Mouse (Mus musculus) stomach, postnatal 0 days (tissue): ENCODE data around the gene Llcfc1. TPM values are rescaled to one million over a fixed set of nuclear protein-coding genes. Genes with fewer than 3 reads are reported as not detected.

Experiments used
- ATAC-seq: fragments of 200-750 bp; cut with Nextera tagmentation; 2 replicates; pipeline ENCODE4 v1.8.0; 2017; ENCODE audit not compliant: low FRiP score, low TSS enrichment
- DNase-seq: peaks from one replicate; pipeline ENCODE4 v3.0.0-alpha.2; 2016; ENCODE audit warnings: low spot score
- H3K27ac ChIP-seq: fragments of 300-500 bp; sonication (generic); replicated peaks from 2 replicates; pipeline ENCODE4 v1.5.1; 2014; ENCODE audit warnings: mild to moderate bottlenecking, control low read depth
- H3K27me3 ChIP-seq: fragments of 300-500 bp; sonication (generic); 2 replicates; pipeline ENCODE4 v1.6.1; 2014; ENCODE audit warnings: low read length; ENCODE audit not compliant: control insufficient read depth, insufficient read depth
- H3K36me3 ChIP-seq: fragments of 300-500 bp; sonication (generic); 2 replicates; pipeline ENCODE4 v1.6.1; 2014; ENCODE audit warnings: low read length, mixed read lengths; ENCODE audit not compliant: control insufficient read depth, insufficient read depth
- H3K4me1 ChIP-seq: fragments of 300-500 bp; sonication (generic); replicated peaks from 2 replicates; pipeline ENCODE4 v1.6.1; 2014; ENCODE audit warnings: antibody characterized with exemption; ENCODE audit not compliant: control insufficient read depth, insufficient read depth
- H3K4me2 ChIP-seq: fragments of 300-500 bp; sonication (generic); replicated peaks from 2 replicates; pipeline ENCODE4 v1.6.1; 2014; ENCODE audit warnings: low read depth, mild to moderate bottlenecking, control low read depth, moderate library complexity
- H3K4me3 ChIP-seq: fragments of 300-500 bp; sonication (generic); 2 replicates; pipeline ENCODE4 v1.5.1; 2014; ENCODE audit warnings: low read depth, low read length, control low read depth
- H3K9ac ChIP-seq: fragments of 300-500 bp; sonication (generic); 2 replicates; pipeline ENCODE4 v1.6.1; 2014; ENCODE audit warnings: mild to moderate bottlenecking, low read length, control low read depth, mixed read lengths
- H3K9me3 ChIP-seq: fragments of 300-500 bp; sonication (generic); 2 replicates; pipeline ENCODE4 v1.6.1; 2016; ENCODE audit warnings: low read length; ENCODE audit not compliant: control insufficient read depth
- CTCF ChIP-seq: IDR thresholded peaks from 2 replicates; pipeline ENCODE4 v1.5.1; 2016; ENCODE audit warnings: antibody characterized with exemption, low read depth, mild to moderate bottlenecking, moderate library complexity
- EP300 ChIP-seq: optimal IDR thresholded peaks from 2 replicates; pipeline ENCODE3; 2016; ENCODE audit warnings: antibody characterized with exemption
- WGBS: fragments of 180-500 bp; shearing (Covaris S2); extraction: QIAGEN DNeasy Blood & Tissue Kit; methylation state at CpG from one replicate; pipeline ENCODE4 v1.1.7; 2014; 5-methylcytosine and 5-hydroxymethylcytosine counted together
- polyA plus RNA-seq: library from polyadenylated mRNA; unstranded; fragments of >200 nt; fragmentation: Nextera tagmentation; extraction: Ambion mirVana; gene quantifications from 2 replicates; pipeline ENCODE4 v1.2.1, GENCODE M21; 2015

The Llcfc1 gene
- polyA plus RNA-seq, 1 experiment from 2014 or later = not detected

DNA sequence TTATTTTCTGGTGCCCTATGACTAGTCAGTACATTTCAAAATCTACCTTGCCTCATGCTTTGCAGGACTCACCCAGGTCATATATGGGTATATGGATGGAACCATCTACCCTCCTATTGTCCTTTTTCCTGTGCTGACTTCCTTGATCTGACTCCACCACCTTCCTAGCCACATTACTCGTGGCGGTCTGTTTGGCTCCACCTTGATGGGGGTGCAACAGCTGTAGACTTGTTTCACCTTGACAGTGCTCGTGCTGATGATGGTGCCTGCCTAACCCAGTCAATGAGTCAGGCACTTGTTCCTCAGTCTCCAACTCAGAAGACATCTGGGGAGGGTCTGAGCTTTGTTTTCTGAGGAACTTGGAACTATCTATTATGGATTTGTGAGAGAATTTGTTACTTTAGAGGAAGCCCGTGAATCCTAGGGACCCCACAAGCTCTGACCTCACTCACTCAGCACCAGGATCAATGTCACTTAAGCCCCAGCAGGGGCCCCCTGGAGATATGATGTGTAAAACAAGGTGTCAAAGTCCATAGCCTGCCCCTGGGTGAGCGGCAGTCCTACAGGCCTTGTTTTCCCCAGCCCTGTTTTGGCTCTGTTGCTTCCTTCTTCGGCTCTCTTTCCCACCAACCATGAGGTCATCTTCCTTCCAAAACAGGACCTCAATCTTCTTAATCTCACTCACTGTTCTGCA lies 42.9 kb upstream of the Llcfc1 start:
- no peaks in the 10 kb centered on the region for H3K9me3 ChIP-seq
- whole genome bisulfite sequencing = 57% methylated on average over 6 of the region's 6 CpGs
- peak; percentile 62 for ATAC-seq

DNA sequence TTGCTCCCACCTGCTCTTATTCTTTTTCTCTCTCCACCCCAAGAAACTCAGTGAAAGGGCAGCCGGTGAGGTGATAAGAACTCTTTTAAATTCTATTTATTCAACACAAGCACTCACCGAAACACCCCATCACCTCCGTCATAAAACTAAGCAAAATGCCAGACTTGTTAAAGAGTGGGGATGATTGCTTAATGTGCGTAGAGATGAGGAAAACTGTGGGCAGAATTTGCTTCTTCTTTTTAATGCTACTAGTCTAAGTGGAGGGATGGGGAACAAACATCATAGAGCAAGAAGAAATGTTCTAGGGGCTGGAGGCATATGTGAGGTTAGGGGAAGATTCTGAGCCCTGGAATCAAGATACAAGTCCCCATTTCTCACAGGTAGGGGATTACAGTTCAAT lies 41.5 kb upstream of the Llcfc1 start:
- 43% methylated on average over 4 of the region's 4 CpGs for WGBS
- Histone ChIP-seq H3K27me3 (no peaks in the 10 kb centered on the region), H3K9me3 (no peaks in the 10 kb centered on the region), H3K4me1 (no peaks in the 10 kb centered on the region), H3K27ac (no peak overlapping the region), H3K4me3 (no peak overlapping the region), H3K36me3 (no peaks in the 10 kb centered on the region), H3K4me2 (no peak overlapping the region), H3K9ac (no peak overlapping the region)
- ATAC-seq (no peak), DNase-seq (no peak)
- TF ChIP-seq CTCF = no peak
- no peak for TF ChIP-seq EP300

More for the DNA sequence above, 42.9 kb upstream of the Llcfc1 start:
- Histone ChIP-seq H3K36me3 (no peaks in the 10 kb centered on the region), H3K27me3 (no peaks in the 10 kb centered on the region), H3K4me3 (no peak overlapping the region), H3K4me2 (no peak overlapping the region), H3K27ac (no peak overlapping the region), H3K9ac (no peak overlapping the region), H3K4me1 (no peaks in the 10 kb centered on the region)
- TF ChIP-seq CTCF (no peak), EP300 (no peak)
- DNase-seq = peak; percentile 30

DNA sequence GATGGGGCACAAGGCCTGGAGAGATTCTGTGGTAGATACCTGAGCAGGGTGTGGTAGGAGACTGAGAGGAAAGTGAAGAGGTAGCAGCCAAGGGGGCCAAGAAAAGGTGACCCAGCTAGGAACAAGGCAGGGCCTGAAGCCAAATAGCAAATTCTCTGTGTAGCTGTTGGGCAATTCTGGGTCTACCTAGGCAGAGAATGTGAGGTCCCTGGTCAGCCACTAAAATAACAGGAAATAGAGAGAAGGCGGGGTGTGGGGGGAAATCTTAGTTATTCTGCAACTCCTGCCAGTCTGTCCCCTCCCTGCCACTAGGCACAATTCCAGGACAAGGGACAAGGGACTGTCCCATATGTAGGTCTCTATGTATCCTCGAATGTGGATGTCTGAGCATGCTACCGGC lies 41.0 kb upstream of the Llcfc1 start:
- ATAC-seq (no peak), DNase-seq (no peak)
- WGBS = 76% methylated on average over 3 of the region's 3 CpGs
- Histone ChIP-seq H3K4me2 (no peak overlapping the region), H3K4me1 (no peaks in the 10 kb centered on the region), H3K9me3 (no peaks in the 10 kb centered on the region), H3K27ac (no peak overlapping the region), H3K9ac (no peak overlapping the region), H3K4me3 (no peak overlapping the region), H3K27me3 (no peaks in the 10 kb centered on the region), H3K36me3 (no peaks in the 10 kb centered on the region)
- TF ChIP-seq CTCF (no peak), EP300 (no peak)

DNA sequence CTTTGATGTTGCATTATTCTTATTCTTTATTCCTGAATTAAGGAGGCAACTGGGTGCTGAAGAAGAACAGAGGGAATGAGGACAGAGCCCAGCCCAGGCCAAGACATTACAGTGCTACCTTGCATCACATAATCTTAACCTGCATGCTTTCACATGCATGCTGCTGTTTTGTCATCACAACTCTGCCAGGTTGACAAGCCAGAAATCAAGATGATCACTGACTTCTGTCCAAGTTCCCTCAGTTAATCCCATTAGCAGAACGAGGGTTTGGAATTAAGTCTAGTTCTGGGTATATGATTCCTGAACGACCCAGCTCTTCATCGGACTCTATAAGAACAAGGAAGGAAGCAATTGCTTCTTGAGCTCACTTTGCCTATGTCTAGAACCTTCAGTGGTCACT lies 38.0 kb upstream of the Llcfc1 start:
- no peak overlapping the region for H3K4me3 ChIP-seq
- H3K27ac ChIP-seq = no peak overlapping the region
- DNase-seq (no peak), ATAC-seq (no peak)
- WGBS = 84% methylated on average over 3 of the region's 3 CpGs
- TF ChIP-seq EP300 (no peak), CTCF (no peak)
- H3K4me2 ChIP-seq = no peak overlapping the region
- no peaks in the 10 kb centered on the region for H3K4me1 ChIP-seq
- no peaks in the 10 kb centered on the region for H3K27me3 ChIP-seq
- no peaks in the 10 kb centered on the region for H3K9me3 ChIP-seq
- H3K9ac ChIP-seq = no peak overlapping the region
- no peaks in the 10 kb centered on the region for H3K36me3 ChIP-seq

DNA sequence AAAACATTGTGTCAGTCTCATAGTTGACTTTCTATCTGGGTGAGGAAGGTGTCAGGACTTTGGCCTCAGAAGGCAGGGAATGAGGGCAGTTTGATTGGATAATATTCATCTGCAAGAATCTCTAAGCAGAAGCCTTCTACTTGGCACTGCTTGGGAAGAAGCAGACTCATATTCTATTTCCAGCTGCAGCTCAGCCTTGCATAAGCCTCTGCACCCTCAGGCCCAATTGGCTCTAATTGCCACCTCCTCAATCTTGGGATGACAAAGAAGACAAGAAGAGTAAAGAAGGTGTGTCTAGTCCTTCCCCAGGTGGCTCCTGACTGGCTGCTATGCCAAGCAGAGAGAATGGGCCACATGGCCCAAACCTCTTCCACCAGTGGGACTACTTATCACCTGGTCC lies 37.6 kb upstream of the Llcfc1 start:
- ATAC-seq (no peak), DNase-seq (no peak)
- no peak overlapping the region for H3K27ac ChIP-seq
- TF ChIP-seq EP300 = no peak
- no peak for TF ChIP-seq CTCF
- H3K9me3 ChIP-seq = no peaks in the 10 kb centered on the region
- no peaks in the 10 kb centered on the region for H3K27me3 ChIP-seq
- H3K4me2 ChIP-seq = no peak overlapping the region
- H3K4me1 ChIP-seq = no peaks in the 10 kb centered on the region
- H3K4me3 ChIP-seq = no peak overlapping the region
- no peaks in the 10 kb centered on the region for H3K36me3 ChIP-seq
- no peak overlapping the region for H3K9ac ChIP-seq

DNA sequence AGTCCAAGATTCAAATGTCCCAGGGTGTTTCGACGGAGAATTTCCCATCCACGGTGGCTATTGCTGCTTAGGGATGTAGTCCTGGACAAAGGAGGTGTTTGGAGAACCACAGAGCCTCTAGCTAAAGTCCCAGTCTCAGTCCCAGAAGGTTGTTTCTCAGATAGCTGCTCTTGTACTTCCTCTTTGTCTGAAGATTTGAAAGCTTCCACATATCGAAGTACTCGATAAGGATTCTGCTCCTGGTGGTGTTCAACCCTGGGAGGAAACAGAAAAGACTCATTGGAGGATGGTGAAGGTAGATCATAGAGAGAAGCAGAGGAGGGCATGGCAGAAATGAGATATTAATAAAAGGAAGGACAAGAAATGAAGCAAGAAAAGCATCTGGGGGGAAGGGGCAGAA lies 31.1 kb upstream of the Llcfc1 start:
- no peak overlapping the region for H3K4me2 ChIP-seq
- no peak overlapping the region for H3K9ac ChIP-seq
- DNase-seq (no peak), ATAC-seq (no peak)
- no peaks in the 10 kb centered on the region for H3K4me1 ChIP-seq
- no peak overlapping the region for H3K27ac ChIP-seq
- no peaks in the 10 kb centered on the region for H3K9me3 ChIP-seq
- no peak overlapping the region for H3K4me3 ChIP-seq
- H3K36me3 ChIP-seq = no peaks in the 10 kb centered on the region
- no peaks in the 10 kb centered on the region for H3K27me3 ChIP-seq
- TF ChIP-seq EP300 (no peak), CTCF (no peak)
- 94% methylated on average over 5 of the region's 5 CpGs for WGBS
